Mouse (Mus musculus) hindbrain, embryonic 16.5 days (tissue): ENCODE data around the gene Thsd7b. TPM values are rescaled to one million over a fixed set of nuclear protein-coding genes. Genes with fewer than 3 reads are reported as not detected.

Source experiments
- ATAC-seq: fragments of 200-750 bp; cut with Nextera tagmentation; 2 replicates; pipeline ENCODE4 v1.8.0; 2017; ENCODE audit warnings: moderate TSS enrichment, moderate library complexity
- H3K27ac ChIP-seq: fragments of 300-500 bp; sonication (generic); 2 replicates; pipeline ENCODE4 v1.5.1; 2014; ENCODE audit warnings: low read depth, mild to moderate bottlenecking, control low read depth, low read length, moderate library complexity
- H3K27me3 ChIP-seq: fragments of 300-500 bp; sonication (generic); replicated peaks from 2 replicates; pipeline ENCODE4 v1.6.1; 2014; ENCODE audit warnings: low read length; ENCODE audit not compliant: control insufficient read depth, insufficient read depth
- H3K36me3 ChIP-seq: fragments of 300-500 bp; sonication (generic); 2 replicates; pipeline ENCODE4 v1.6.1; 2014; ENCODE audit warnings: mild to moderate bottlenecking, low read length, moderate library complexity, mixed read lengths; ENCODE audit not compliant: control insufficient read depth, insufficient read depth
- H3K4me1 ChIP-seq: fragments of 300-500 bp; sonication (generic); 2 replicates; pipeline ENCODE4 v1.6.1; 2014; ENCODE audit warnings: low read depth, low read length; ENCODE audit not compliant: control insufficient read depth, insufficient read depth
- H3K4me2 ChIP-seq: fragments of 300-500 bp; sonication (generic); 2 replicates; pipeline ENCODE4 v1.6.1; 2014; ENCODE audit warnings: mild to moderate bottlenecking, low read length, control low read depth, moderate library complexity
- H3K4me3 ChIP-seq: fragments of 300-500 bp; sonication (generic); 2 replicates; pipeline ENCODE4 v1.5.1; 2014; ENCODE audit warnings: mild to moderate bottlenecking, low read length, control low read depth, moderate library complexity
- H3K9ac ChIP-seq: fragments of 300-500 bp; sonication (generic); 2 replicates; pipeline ENCODE4 v1.6.1; 2014; ENCODE audit warnings: low read depth, mild to moderate bottlenecking, control low read depth, low read length, moderate library complexity
- H3K9me3 ChIP-seq: fragments of 300-500 bp; sonication (generic); 2 replicates; pipeline ENCODE4 v1.6.1; 2014; ENCODE audit warnings: mild to moderate bottlenecking, low read length, moderate library complexity; ENCODE audit not compliant: control insufficient read depth
- WGBS: fragments of 180-500 bp; shearing (Covaris S2); extraction: QIAGEN DNeasy Blood & Tissue Kit; methylation state at CpG from one replicate; pipeline ENCODE4 v1.1.7; 2014; 5-methylcytosine and 5-hydroxymethylcytosine counted together
- polyA plus RNA-seq: library from polyadenylated mRNA; unstranded; fragments of >200 nt; fragmentation: Nextera tagmentation; extraction: Ambion mirVana; gene quantifications from 2 replicates; pipeline ENCODE4 v1.2.1, GENCODE M21; 2015

The Thsd7b gene
- polyA plus RNA-seq, 1 experiment from 2014 or later: 14.7 TPM

GRCm38 (mm10) chr1:129542563-129543146 lies 269.6 kb downstream of the Thsd7b start:
- Histone ChIP-seq H3K9me3 (no peaks in the 10 kb centered on the region), H3K27me3 (no peaks in the 10 kb centered on the region), H3K4me2 (no peak overlapping the region), H3K4me3 (no peak overlapping the region), H3K36me3 (no peaks in the 10 kb centered on the region), H3K4me1 (no peaks in the 10 kb centered on the region), H3K27ac (no peak overlapping the region), H3K9ac (no peak overlapping the region)
- no peak for ATAC-seq
- WGBS: 84% methylated on average over 3 of the region's 3 CpGs

GRCm38 (mm10) chr1:129543169-129543568 lies 270.1 kb downstream of the Thsd7b start:
- ATAC-seq: no peak
- Histone ChIP-seq H3K9ac (no peak overlapping the region), H3K27ac (no peak overlapping the region), H3K36me3 (no peaks in the 10 kb centered on the region), H3K9me3 (no peaks in the 10 kb centered on the region), H3K4me3 (no peak overlapping the region), H3K4me1 (no peaks in the 10 kb centered on the region), H3K4me2 (no peak overlapping the region), H3K27me3 (no peaks in the 10 kb centered on the region)
- WGBS: 79% methylated on average over 3 of the region's 3 CpGs

- H3K9ac ChIP-seq: no peak overlapping the region
- no peak overlapping the region for H3K27ac ChIP-seq
- ATAC-seq: no peak
- H3K4me3 ChIP-seq: no peak overlapping the region
- H3K4me1 ChIP-seq: no peaks in the 10 kb centered on the region
- WGBS: 92% methylated on average over 4 of the region's 4 CpGs
- no peak overlapping the region for H3K4me2 ChIP-seq
- no peaks in the 10 kb centered on the region for H3K36me3 ChIP-seq
- peaks cover 3% of the 10 kb centered on the region for H3K9me3 ChIP-seq
- no peaks in the 10 kb centered on the region for H3K27me3 ChIP-seq
Observed at GRCm38 (mm10) chr1:129558054-129558453, 285.0 kb downstream of the Thsd7b start.

- no peaks in the 10 kb centered on the region for H3K36me3 ChIP-seq
- H3K4me3 ChIP-seq: no peak overlapping the region
- no peak overlapping the region for H3K4me2 ChIP-seq
- no peaks in the 10 kb centered on the region for H3K4me1 ChIP-seq
- no peaks in the 10 kb centered on the region for H3K9me3 ChIP-seq
- WGBS: 86% methylated on average over 4 of the region's 4 CpGs
- ATAC-seq: no peak
- no peak overlapping the region for H3K27ac ChIP-seq
- no peaks in the 10 kb centered on the region for H3K27me3 ChIP-seq
- H3K9ac ChIP-seq: no peak overlapping the region
Observed at GRCm38 (mm10) chr1:129559137-129559536, 286.0 kb downstream of the Thsd7b start.

GRCm38 (mm10) chr1:129559812-129560211 lies 286.7 kb downstream of the Thsd7b start:
- Histone ChIP-seq H3K4me1 (no peaks in the 10 kb centered on the region), H3K36me3 (no peaks in the 10 kb centered on the region), H3K27ac (no peak overlapping the region), H3K9ac (no peak overlapping the region), H3K9me3 (no peaks in the 10 kb centered on the region), H3K4me2 (no peak overlapping the region), H3K27me3 (no peaks in the 10 kb centered on the region), H3K4me3 (no peak overlapping the region)
- 59% methylated on average over 3 of the region's 3 CpGs for WGBS
- no peak for ATAC-seq

GRCm38 (mm10) chr1:129562707-129563106 lies 289.6 kb downstream of the Thsd7b start:
- H3K4me3 ChIP-seq: no peak overlapping the region
- H3K4me1 ChIP-seq: no peaks in the 10 kb centered on the region
- no peaks in the 10 kb centered on the region for H3K9me3 ChIP-seq
- no peaks in the 10 kb centered on the region for H3K27me3 ChIP-seq
- H3K9ac ChIP-seq: no peak overlapping the region
- no peak overlapping the region for H3K27ac ChIP-seq
- 88% methylated on average over 1 of the region's 1 CpGs for WGBS
- no peaks in the 10 kb centered on the region for H3K36me3 ChIP-seq
- H3K4me2 ChIP-seq: no peak overlapping the region
- no peak for ATAC-seq

GRCm38 (mm10) chr1:129570522-129570921 lies 297.4 kb downstream of the Thsd7b start:
- Histone ChIP-seq H3K9ac (no peak overlapping the region), H3K27ac (no peak overlapping the region), H3K4me2 (no peak overlapping the region), H3K27me3 (no peaks in the 10 kb centered on the region), H3K4me3 (no peak overlapping the region), H3K36me3 (no peaks in the 10 kb centered on the region), H3K4me1 (no peaks in the 10 kb centered on the region), H3K9me3 (no peaks in the 10 kb centered on the region)
- WGBS: 85% methylated on average over 3 of the region's 3 CpGs
- ATAC-seq: no peak

GRCm38 (mm10) chr1:129579955-129580354 lies 306.9 kb downstream of the Thsd7b start:
- H3K4me3 ChIP-seq: no peak overlapping the region
- no peaks in the 10 kb centered on the region for H3K9me3 ChIP-seq
- WGBS: 89% methylated on average over 4 of the region's 4 CpGs
- H3K27ac ChIP-seq: no peak overlapping the region
- no peaks in the 10 kb centered on the region for H3K27me3 ChIP-seq
- ATAC-seq: no peak
- H3K9ac ChIP-seq: no peak overlapping the region
- H3K4me2 ChIP-seq: no peak overlapping the region
- no peaks in the 10 kb centered on the region for H3K4me1 ChIP-seq
- no peaks in the 10 kb centered on the region for H3K36me3 ChIP-seq

- ATAC-seq: no peak
- Histone ChIP-seq H3K4me3 (no peak overlapping the region), H3K4me1 (no peaks in the 10 kb centered on the region), H3K4me2 (no peak overlapping the region), H3K27ac (no peak overlapping the region), H3K36me3 (no peaks in the 10 kb centered on the region), H3K27me3 (no peaks in the 10 kb centered on the region), H3K9me3 (no peaks in the 10 kb centered on the region), H3K9ac (no peak overlapping the region)
- WGBS: 79% methylated on average over 6 of the region's 6 CpGs
Observed at GRCm38 (mm10) chr1:129586635-129587034, 313.5 kb downstream of the Thsd7b start.
